Mouse (Mus musculus) liver, adult 2 months (tissue): ENCODE data around the gene Colgalt1.

Experiments used
- CTCF ChIP-seq: fragments of 200-500 bp; IDR thresholded peaks from 2 replicates; pipeline ENCODE4 v1.5.1; 2011; ENCODE audit warnings: low read depth, low read length, control low read depth
- POLR2A ChIP-seq: fragments of 200-500 bp; IDR thresholded peaks from 2 replicates; pipeline ENCODE4 v1.6.1; 2011; ENCODE audit warnings: low read length, control low read depth; ENCODE audit not compliant: insufficient read depth; ENCODE audit errors: extremely low read depth

DNA sequence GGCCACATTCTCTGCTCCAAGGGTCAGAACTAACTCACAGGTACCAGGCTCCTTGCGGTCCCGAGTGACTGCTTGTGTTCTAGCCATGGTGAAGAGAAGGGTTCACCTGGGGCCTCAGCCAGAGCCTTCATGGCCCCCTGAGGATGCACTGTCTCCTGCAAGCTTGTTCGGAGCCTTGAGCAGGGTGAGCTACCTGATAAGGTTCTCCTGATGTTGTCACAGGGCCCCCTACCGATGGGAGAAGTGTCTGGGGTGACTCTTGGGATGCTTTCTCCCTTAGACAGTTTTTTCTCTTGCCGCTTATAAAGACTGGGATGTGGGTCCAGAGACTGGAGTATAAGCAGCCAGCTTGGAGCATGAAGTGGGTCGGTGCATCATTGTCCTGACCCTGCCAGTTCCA lies 14.4 kb upstream of the Colgalt1 start:
- TF ChIP-seq POLR2A (no peak), CTCF (no peak)
